Mouse (Mus musculus): ENCODE measurements around the gene Olfr456. TPM values are rescaled to one million over a fixed set of nuclear protein-coding genes. Genes with fewer than 3 reads are reported as not detected.
"Not testable (repeated sequence)": the region's sequence is repeated elsewhere in the genome, so short reads cannot be mapped to it uniquely, and the experiment has no call there.

Gene Olfr456
- polyA plus RNA-seq, 1 experiment, result 0.06 TPM

DNA sequence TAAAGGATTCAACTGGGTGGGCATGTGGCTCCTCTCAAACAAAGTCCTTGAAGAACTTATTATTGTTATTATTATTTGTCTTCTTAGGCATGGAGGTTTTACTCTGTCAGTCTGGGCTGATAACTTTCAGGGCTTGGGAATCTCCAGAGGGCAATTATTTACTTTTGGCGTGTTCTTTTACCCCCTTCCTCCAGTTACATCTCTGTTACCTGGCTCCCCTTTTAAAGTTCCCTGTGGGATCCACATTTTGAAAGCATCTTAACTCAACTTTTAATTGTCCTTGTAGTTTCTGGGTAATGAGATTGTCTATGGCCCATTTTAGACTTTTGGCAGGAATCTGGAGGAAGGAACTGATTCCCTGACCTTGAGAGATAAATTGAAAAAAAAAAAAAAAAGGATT, 10.8 kb downstream of the Olfr456 start, which contains the start of gene Olfr457:
Gene Olfr457 (minus strand): TSS at position 101 of the 400 bp plus-strand sequence.
- H3K36me3 ChIP-seq (ENCODE audit: control insufficient read depth, insufficient read depth), result no peaks in the 10 kb centered on the region
- H3K4me3 ChIP-seq (ENCODE audit: insufficient read depth, poor library complexity, severe bottlenecking), result no peak within 1 kb of the TSS
- H3K79me2 ChIP-seq (ENCODE audit: control insufficient read depth, insufficient read depth), result no peaks in the 10 kb centered on the region
- no peaks in the 10 kb centered on the region for H3K79me3 ChIP-seq (ENCODE audit: low read depth)
- H3ac ChIP-seq (ENCODE audit: control insufficient read depth, insufficient read length, low read depth), result no peak within 1 kb of the TSS
- no peaks in the 10 kb centered on the region for H3K27me3 ChIP-seq (ENCODE audit: control insufficient read depth, insufficient read depth, insufficient read length)
- TF ChIP-seq MYOD1 (IDR thresholded peaks at IDR 0.05; ENCODE audit: control insufficient read depth, insufficient read length, low read depth), result no peak
- no peak for TF ChIP-seq MYOG (IDR thresholded peaks at IDR 0.05; ENCODE audit: control insufficient read depth, extremely low read depth, insufficient read length)
- no peak for TF ChIP-seq CTCF (IDR thresholded peaks at IDR 0.05; ENCODE audit: control insufficient read depth, insufficient read depth, insufficient read length)
- no peak for TF ChIP-seq CEBPB (IDR thresholded peaks at IDR 0.05; ENCODE audit: low read depth)
- no peak for TF ChIP-seq MAX (IDR thresholded peaks at IDR 0.05)
- TF ChIP-seq USF1 (IDR thresholded peaks at IDR 0.05; ENCODE audit: low read depth), result no peak
- TF ChIP-seq FOSL1 (IDR thresholded peaks at IDR 0.05; ENCODE audit: insufficient read depth, low read length, poor library complexity, severe bottlenecking), result no peak

DNA sequence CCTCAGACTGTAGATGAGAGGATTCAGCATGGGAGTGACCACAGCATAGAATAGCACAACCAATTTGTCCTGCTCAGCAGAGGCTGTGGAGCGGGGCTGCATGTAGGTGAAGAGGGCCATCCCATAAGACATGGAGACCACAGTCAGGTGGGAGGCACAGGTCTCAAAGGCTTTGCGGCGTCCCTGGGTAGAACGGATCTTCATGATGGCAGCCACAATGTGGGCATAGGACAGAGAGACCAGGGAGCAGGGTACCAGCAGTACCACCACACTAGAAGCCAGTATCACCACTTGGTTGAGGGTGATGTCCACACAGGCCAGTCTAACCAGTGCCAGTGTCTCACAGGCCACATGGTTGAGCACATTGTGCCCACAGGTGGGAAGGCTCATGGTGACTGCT, 15.7 kb downstream of the Olfr456 start:
- H3K36me3 ChIP-seq (ENCODE audit: control insufficient read depth, insufficient read depth); H3K27me3 ChIP-seq (ENCODE audit: control insufficient read depth, insufficient read depth, insufficient read length); H3K79me3 ChIP-seq (ENCODE audit: low read depth); H3ac ChIP-seq (ENCODE audit: control insufficient read depth, insufficient read length, low read depth); H3K4me3 ChIP-seq (ENCODE audit: insufficient read depth, poor library complexity, severe bottlenecking); H3K79me2 ChIP-seq (ENCODE audit: control insufficient read depth, insufficient read depth): not testable (repeated sequence)

DNA sequence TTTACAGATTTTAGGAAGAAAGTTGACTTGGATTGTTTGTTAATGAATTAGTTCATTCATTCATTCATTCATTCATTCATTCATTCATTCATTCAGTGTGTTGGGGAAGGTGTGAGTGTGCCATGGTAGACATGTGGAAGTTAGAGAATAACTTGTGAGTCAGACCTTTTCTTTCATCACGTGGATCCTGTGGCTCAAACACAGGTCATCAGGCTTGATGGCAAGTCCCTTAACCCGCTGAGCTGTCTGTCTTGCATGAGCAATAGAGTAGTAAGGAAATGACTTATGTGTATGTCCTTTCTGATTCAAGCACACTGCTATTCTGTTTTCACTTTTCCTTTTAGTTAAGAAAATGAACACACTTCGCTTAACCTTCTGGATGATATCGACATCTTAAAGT, 16.5 kb downstream of the Olfr456 start:
- H3K27me3 ChIP-seq (ENCODE audit: control insufficient read depth, insufficient read depth, insufficient read length), result no peaks in the 10 kb centered on the region
- no peak overlapping the region for H3K4me3 ChIP-seq (ENCODE audit: insufficient read depth, poor library complexity, severe bottlenecking)
- TF ChIP-seq MAX (IDR thresholded peaks at IDR 0.05), result no peak
- TF ChIP-seq FOSL1 (IDR thresholded peaks at IDR 0.05; ENCODE audit: insufficient read depth, low read length, poor library complexity, severe bottlenecking), result no peak
- TF ChIP-seq MYOD1 (IDR thresholded peaks at IDR 0.05; ENCODE audit: control insufficient read depth, insufficient read length, low read depth), result no peak
- TF ChIP-seq USF1 (IDR thresholded peaks at IDR 0.05; ENCODE audit: low read depth), result no peak
- no peak for TF ChIP-seq CTCF (IDR thresholded peaks at IDR 0.05; ENCODE audit: control insufficient read depth, insufficient read depth, insufficient read length)
- TF ChIP-seq MYOG (IDR thresholded peaks at IDR 0.05; ENCODE audit: control insufficient read depth, extremely low read depth, insufficient read length), result no peak
- no peak for TF ChIP-seq CEBPB (IDR thresholded peaks at IDR 0.05; ENCODE audit: low read depth)
- no peaks in the 10 kb centered on the region for H3K36me3 ChIP-seq (ENCODE audit: control insufficient read depth, insufficient read depth)
- H3ac ChIP-seq (ENCODE audit: control insufficient read depth, insufficient read length, low read depth), result no peak overlapping the region
- no peaks in the 10 kb centered on the region for H3K79me3 ChIP-seq (ENCODE audit: low read depth)
- H3K79me2 ChIP-seq (ENCODE audit: control insufficient read depth, insufficient read depth), result no peaks in the 10 kb centered on the region

DNA sequence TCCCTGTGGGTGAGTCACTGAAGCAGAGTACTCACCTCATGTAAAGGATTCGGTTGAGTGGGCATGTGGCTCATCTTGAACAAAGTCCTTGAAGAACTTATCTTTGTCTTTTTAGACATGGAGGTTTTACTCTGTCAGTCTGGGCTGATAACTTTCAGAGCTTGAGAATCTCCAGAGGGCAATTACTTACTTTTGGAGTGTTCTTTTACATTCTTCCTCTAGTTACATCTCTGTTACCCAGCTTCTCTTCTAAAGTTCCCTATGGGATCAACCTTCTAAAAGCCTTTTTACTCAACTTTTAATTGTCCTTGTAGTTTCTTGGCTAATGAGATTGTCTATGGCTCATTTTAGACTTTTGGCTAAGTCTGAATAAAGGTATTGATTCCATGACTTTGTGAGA, 21.9 kb downstream of the Olfr456 start, which contains the start of gene Olfr458:
Gene Olfr458 (minus strand): TSS at position 101 of the 400 bp plus-strand sequence.
- Histone ChIP-seq H3K27me3 (ENCODE audit: control insufficient read depth, insufficient read depth, insufficient read length) (no peaks in the 10 kb centered on the region), H3K36me3 (ENCODE audit: control insufficient read depth, insufficient read depth) (no peaks in the 10 kb centered on the region), H3K79me3 (ENCODE audit: low read depth) (no peaks in the 10 kb centered on the region), H3K4me3 (ENCODE audit: insufficient read depth, poor library complexity, severe bottlenecking) (no peak within 1 kb of the TSS), H3ac (ENCODE audit: control insufficient read depth, insufficient read length, low read depth) (no peak within 1 kb of the TSS), H3K79me2 (ENCODE audit: control insufficient read depth, insufficient read depth) (no peaks in the 10 kb centered on the region)
- TF ChIP-seq MAX (IDR thresholded peaks at IDR 0.05) (no peak), CTCF (IDR thresholded peaks at IDR 0.05; ENCODE audit: control insufficient read depth, insufficient read depth, insufficient read length) (no peak), FOSL1 (IDR thresholded peaks at IDR 0.05; ENCODE audit: insufficient read depth, low read length, poor library complexity, severe bottlenecking) (no peak), MYOD1 (IDR thresholded peaks at IDR 0.05; ENCODE audit: control insufficient read depth, insufficient read length, low read depth) (no peak), USF1 (IDR thresholded peaks at IDR 0.05; ENCODE audit: low read depth) (no peak), CEBPB (IDR thresholded peaks at IDR 0.05; ENCODE audit: low read depth) (no peak)

DNA sequence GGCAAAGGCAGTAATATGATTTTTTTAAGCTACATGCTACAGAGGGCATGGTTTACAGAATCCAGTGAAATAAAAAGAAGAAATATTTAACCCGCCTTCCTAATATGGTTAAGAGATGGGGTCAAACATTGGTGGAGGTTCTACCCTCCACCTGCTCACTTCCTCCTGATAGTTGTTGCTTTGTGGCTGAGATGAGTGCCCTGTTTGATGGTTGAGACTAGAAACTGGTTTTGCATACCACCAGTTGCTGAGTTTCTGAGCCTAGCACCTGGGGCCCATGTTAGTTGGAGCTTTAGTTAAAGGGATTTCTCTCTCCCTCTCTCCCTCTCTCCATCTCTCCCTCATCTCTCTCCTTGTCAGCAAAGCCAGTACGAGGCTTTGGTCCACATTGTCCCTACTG, 39.6 kb downstream of the Olfr456 start:
- TF ChIP-seq MYOD1 (IDR thresholded peaks at IDR 0.05; ENCODE audit: control insufficient read depth, insufficient read length, low read depth) (no peak), CEBPB (IDR thresholded peaks at IDR 0.05; ENCODE audit: low read depth) (no peak), CTCF (IDR thresholded peaks at IDR 0.05; ENCODE audit: control insufficient read depth, insufficient read depth, insufficient read length) (no peak), USF1 (IDR thresholded peaks at IDR 0.05; ENCODE audit: low read depth) (no peak), MYOG (IDR thresholded peaks at IDR 0.05; ENCODE audit: control insufficient read depth, extremely low read depth, insufficient read length) (no peak), MAX (IDR thresholded peaks at IDR 0.05) (no peak), FOSL1 (IDR thresholded peaks at IDR 0.05; ENCODE audit: insufficient read depth, low read length, poor library complexity, severe bottlenecking) (no peak)
- Histone ChIP-seq H3K79me3 (ENCODE audit: low read depth) (no peaks in the 10 kb centered on the region), H3K27me3 (ENCODE audit: control insufficient read depth, insufficient read depth, insufficient read length) (no peaks in the 10 kb centered on the region), H3K4me3 (ENCODE audit: insufficient read depth, poor library complexity, severe bottlenecking) (no peak overlapping the region), H3ac (ENCODE audit: control insufficient read depth, insufficient read length, low read depth) (no peak overlapping the region), H3K79me2 (ENCODE audit: control insufficient read depth, insufficient read depth) (no peaks in the 10 kb centered on the region), H3K36me3 (ENCODE audit: control insufficient read depth, insufficient read depth) (no peaks in the 10 kb centered on the region)

DNA sequence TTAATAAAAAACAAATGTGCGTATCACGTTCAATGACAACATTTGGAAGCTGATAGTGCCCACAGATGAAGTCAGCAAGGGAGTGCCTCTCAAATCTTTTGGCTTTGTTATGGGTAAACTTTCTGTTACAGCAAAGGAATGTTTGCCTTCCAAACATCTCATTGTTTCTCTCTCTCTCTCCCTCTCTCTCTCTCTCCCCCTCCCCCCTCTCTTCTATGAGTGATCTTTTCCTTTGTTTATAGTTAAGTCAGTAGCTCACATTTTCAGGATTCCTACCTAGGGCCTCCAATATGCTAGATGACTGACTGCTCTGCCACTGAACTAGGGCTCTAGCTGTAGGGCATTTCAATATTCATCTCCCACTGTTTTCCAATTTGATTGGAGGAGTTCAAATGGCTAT, 42.5 kb downstream of the Olfr456 start:
- Histone ChIP-seq H3ac (ENCODE audit: control insufficient read depth, insufficient read length, low read depth) (no peak overlapping the region), H3K79me3 (ENCODE audit: low read depth) (no peaks in the 10 kb centered on the region), H3K36me3 (ENCODE audit: control insufficient read depth, insufficient read depth) (no peaks in the 10 kb centered on the region), H3K79me2 (ENCODE audit: control insufficient read depth, insufficient read depth) (no peaks in the 10 kb centered on the region), H3K27me3 (ENCODE audit: control insufficient read depth, insufficient read depth, insufficient read length) (no peaks in the 10 kb centered on the region), H3K4me3 (ENCODE audit: insufficient read depth, poor library complexity, severe bottlenecking) (no peak overlapping the region)
- TF ChIP-seq MAX (IDR thresholded peaks at IDR 0.05) (no peak), USF1 (IDR thresholded peaks at IDR 0.05; ENCODE audit: low read depth) (no peak), CTCF (IDR thresholded peaks at IDR 0.05; ENCODE audit: control insufficient read depth, insufficient read depth, insufficient read length) (no peak), CEBPB (IDR thresholded peaks at IDR 0.05; ENCODE audit: low read depth) (no peak), FOSL1 (IDR thresholded peaks at IDR 0.05; ENCODE audit: insufficient read depth, low read length, poor library complexity, severe bottlenecking) (no peak), MYOG (IDR thresholded peaks at IDR 0.05; ENCODE audit: control insufficient read depth, extremely low read depth, insufficient read length) (no peak), MYOD1 (IDR thresholded peaks at IDR 0.05; ENCODE audit: control insufficient read depth, insufficient read length, low read depth) (no peak)

Measured in C2C12 (cell line).